Mouse (Mus musculus): ENCODE data around the gene Pcnx3. TPM values are rescaled to one million over a fixed set of nuclear protein-coding genes. Genes with fewer than 3 reads are reported as not detected.
"Not testable (repeated sequence)": the region's sequence is repeated elsewhere in the genome, so short reads cannot be mapped to it uniquely, and the experiment has no call there.

Gene Pcnx3
- total and polyA plus RNA-seq, 3 experiments, result 17.5 to 40.1 (median 18.6) TPM

DNA sequence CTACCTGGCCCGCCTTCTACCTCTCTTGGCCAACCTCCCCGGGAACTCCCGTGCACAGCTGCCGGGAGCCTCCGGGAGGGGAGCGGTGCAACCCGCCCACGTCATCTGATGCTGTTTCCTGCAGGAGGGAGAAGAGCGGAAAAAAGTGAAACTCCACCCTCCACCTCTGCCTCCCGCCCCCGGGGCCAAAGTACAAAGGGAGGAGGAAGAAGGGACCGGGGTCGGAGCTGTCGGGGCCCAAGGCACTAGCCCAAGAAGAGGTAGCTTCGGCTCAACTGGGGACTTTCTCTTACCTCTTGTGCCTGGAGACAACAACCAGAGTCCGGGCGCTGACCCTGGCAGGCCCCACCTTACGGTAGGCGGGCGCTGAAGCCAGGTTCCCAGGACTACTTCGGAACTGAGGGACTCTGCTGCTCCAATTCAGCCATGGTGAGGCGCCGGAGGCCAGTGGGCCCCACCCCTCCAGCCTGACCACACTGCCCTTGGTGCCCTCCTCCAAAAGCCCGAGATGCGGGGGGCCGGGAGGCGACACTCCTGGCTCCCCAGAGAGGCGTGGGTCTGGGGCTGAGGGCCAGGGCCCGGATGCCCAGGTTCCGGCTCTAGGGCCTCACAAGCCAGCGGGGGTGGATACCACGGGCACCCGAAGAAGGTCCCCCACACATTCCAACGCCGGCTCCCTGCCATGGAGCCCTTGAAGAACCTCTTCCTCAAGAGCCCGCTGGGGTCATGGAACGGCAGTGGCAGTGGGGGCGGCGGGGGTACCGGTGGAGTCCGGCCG, 1.0 kb upstream of the Pcnx3 start:
- Histone ChIP-seq H3K36me3 (ENCODE audit: control insufficient read depth, insufficient read depth, low read length) (no peaks in the 10 kb centered on the region), H3K27me3 (ENCODE audit: control insufficient read depth, insufficient read depth, low read length) (no peaks in the 10 kb centered on the region), H3K4me3 (peak overlapping the region; percentile 94), H3K27ac (peak overlapping the region; percentile 97), H3K79me2 (replicated peaks; ENCODE audit: control insufficient read depth, insufficient read depth, low read length) (peaks cover 7% of the 10 kb centered on the region), H3K9ac (ENCODE audit: low read depth, low read length) (peak overlapping the region; percentile 78), H3K4me1 (ENCODE audit: control insufficient read depth, insufficient read depth, low read length) (peaks cover 17% of the 10 kb centered on the region)
- peak; percentile 89 to 93 for DNase-seq
- 0 out of 2 replicates have a peak, but pooled peaks have one; percentile 16 for TF ChIP-seq EP300 (IDR thresholded peaks at IDR 0.05; ENCODE audit: insufficient read depth, low read depth, low read length)
- peak; percentile 11; the same call in 1 of the 2 replicates for TF ChIP-seq CTCF (IDR thresholded peaks at IDR 0.05)
- TF ChIP-seq POLR2A (IDR thresholded peaks at IDR 0.05; ENCODE audit: insufficient read depth, low read depth, low read length), result peak; percentile 90
- 2% methylated on average over 42 of the region's 42 CpGs for WGBS
- intact Hi-C loops (cut with DNase I), result loop anchor here (2.0 to 10.0 kb wide), 4 partner anchors 42 to 305 kb away; partner anchors contain the start of genes Kat5, Rela and Sart1

DNA sequence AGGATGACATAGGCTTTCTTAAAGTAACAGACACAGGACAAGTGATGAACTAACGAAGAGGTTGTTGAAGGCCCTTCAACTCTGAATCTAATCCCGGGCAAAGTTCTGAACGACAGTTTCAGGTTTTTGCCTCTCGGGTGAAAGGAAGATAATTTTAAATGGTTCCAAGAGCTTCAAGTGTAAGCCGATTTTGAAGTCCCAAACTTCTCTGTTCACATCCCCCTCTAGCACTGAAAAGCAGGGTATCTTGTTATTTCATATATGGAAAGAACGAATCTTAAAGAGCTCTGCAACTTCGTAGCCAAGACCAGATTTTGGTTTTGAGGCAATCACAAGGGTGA, 350 bp upstream of the Pcnx3 start:
- peaks cover 14% of the 10 kb centered on the region for H3K4me1 ChIP-seq (ENCODE audit: control insufficient read depth, insufficient read depth, low read length)
- no peak for DNase-seq
- no peaks in the 10 kb centered on the region for H3K27me3 ChIP-seq (ENCODE audit: control insufficient read depth, insufficient read depth, low read length)
- peak overlapping the region; percentile 94 for H3K4me3 ChIP-seq
- peak overlapping the region; percentile 64 for H3K9ac ChIP-seq (ENCODE audit: low read depth, low read length)
- TF ChIP-seq CTCF (IDR thresholded peaks at IDR 0.05) (no peak), EP300 (IDR thresholded peaks at IDR 0.05; ENCODE audit: insufficient read depth, low read depth, low read length) (no peak), POLR2A (IDR thresholded peaks at IDR 0.05; ENCODE audit: insufficient read depth, low read depth, low read length) (no peak)
- WGBS, result under 1% methylated on average over 7 of the region's 7 CpGs
- no peaks in the 10 kb centered on the region for H3K36me3 ChIP-seq (ENCODE audit: control insufficient read depth, insufficient read depth, low read length)
- peaks cover 7% of the 10 kb centered on the region for H3K79me2 ChIP-seq (replicated peaks; ENCODE audit: control insufficient read depth, insufficient read depth, low read length)
- intact Hi-C loops (cut with DNase I), result loop anchor here (5.0 to 10.0 kb wide), 3 partner anchors 42 to 304 kb away; partner anchors contain the start of genes Kat5 and Sart1
- peak overlapping the region; percentile 97 for H3K27ac ChIP-seq

DNA sequence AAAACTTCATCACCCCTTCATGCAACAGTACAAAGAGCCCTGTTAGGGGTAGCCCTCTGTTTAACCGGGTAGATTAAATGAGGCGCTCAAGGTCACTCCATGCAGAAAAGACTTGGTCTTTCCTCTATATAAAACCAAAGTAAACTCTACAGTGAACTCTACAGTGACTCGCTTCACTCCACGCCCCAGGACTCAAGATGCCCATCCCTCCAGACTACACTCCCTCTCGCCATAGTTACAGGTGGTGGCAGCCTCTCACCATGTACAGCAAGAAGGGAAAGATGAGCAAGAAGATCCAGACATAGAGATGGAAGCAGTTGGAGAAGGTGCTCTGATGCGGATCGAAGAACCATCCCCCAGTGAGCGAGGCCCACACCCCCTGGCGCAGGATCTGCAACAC, 970 bp downstream of the Pcnx3 start:
- 22% methylated on average over 9 of the region's 9 CpGs for WGBS

GRCm38 (mm10) chr19:5686954-5687353, 1.8 kb downstream of the Pcnx3 start:
- intact Hi-C loops (cut with DNase I), result loop anchor here (5.0 to 10.0 kb wide), 3 partner anchors 40 to 302 kb away; partner anchors contain the start of genes Kat5 and Sart1
- H3K27ac ChIP-seq; H3K9ac ChIP-seq (ENCODE audit: low read depth, low read length); H3K4me3 ChIP-seq; DNase-seq; H3K79me2 ChIP-seq (replicated peaks; ENCODE audit: control insufficient read depth, insufficient read depth, low read length); H3K4me1 ChIP-seq (ENCODE audit: control insufficient read depth, insufficient read depth, low read length); H3K36me3 ChIP-seq (ENCODE audit: control insufficient read depth, insufficient read depth, low read length); H3K27me3 ChIP-seq (ENCODE audit: control insufficient read depth, insufficient read depth, low read length): not testable (repeated sequence)
- 91% methylated on average over 12 of the region's 12 CpGs for WGBS

More for the DNA sequence above, 970 bp downstream of the Pcnx3 start:
- no peaks in the 10 kb centered on the region for H3K36me3 ChIP-seq (ENCODE audit: control insufficient read depth, insufficient read depth, low read length)
- peaks cover 4% of the 10 kb centered on the region for H3K4me1 ChIP-seq (ENCODE audit: control insufficient read depth, insufficient read depth, low read length)
- H3K79me2 ChIP-seq (replicated peaks; ENCODE audit: control insufficient read depth, insufficient read depth, low read length), result peaks cover 7% of the 10 kb centered on the region
- no peaks in the 10 kb centered on the region for H3K27me3 ChIP-seq (ENCODE audit: control insufficient read depth, insufficient read depth, low read length)
- DNase-seq, result no peak
- H3K9ac ChIP-seq (ENCODE audit: low read depth, low read length), result peak overlapping the region; percentile 71
- intact Hi-C loops (cut with DNase I), result loop anchor here (1.0 to 10.0 kb wide), 4 partner anchors 24 to 303 kb away; partner anchors contain the start of genes Kat5, Sart1 and Sipa1
- peak overlapping the region; percentile 94 for H3K4me3 ChIP-seq
- peak overlapping the region; percentile 97 for H3K27ac ChIP-seq
- TF ChIP-seq POLR2A (IDR thresholded peaks at IDR 0.05; ENCODE audit: insufficient read depth, low read depth, low read length) (no peak), EP300 (IDR thresholded peaks at IDR 0.05; ENCODE audit: insufficient read depth, low read depth, low read length) (no peak), CTCF (IDR thresholded peaks at IDR 0.05) (no peak)

GRCm38 (mm10) chr19:5686437-5686836, 2.3 kb downstream of the Pcnx3 start:
- H3K27me3 ChIP-seq (ENCODE audit: control insufficient read depth, insufficient read depth, low read length), result no peaks in the 10 kb centered on the region
- DNase-seq, result no peak
- H3K4me3 ChIP-seq, result no peak overlapping the region
- peaks cover 4% of the 10 kb centered on the region for H3K4me1 ChIP-seq (ENCODE audit: control insufficient read depth, insufficient read depth, low read length)
- 81% methylated on average over 13 of the region's 13 CpGs for WGBS
- intact Hi-C loops (cut with DNase I), result loop anchor here (5.0 to 10.0 kb wide), 3 partner anchors 39 to 302 kb away; partner anchors contain the start of genes Kat5 and Sart1
- TF ChIP-seq EP300 (IDR thresholded peaks at IDR 0.05; ENCODE audit: insufficient read depth, low read depth, low read length) (no peak), POLR2A (IDR thresholded peaks at IDR 0.05; ENCODE audit: insufficient read depth, low read depth, low read length) (no peak), CTCF (IDR thresholded peaks at IDR 0.05) (no peak)
- no peaks in the 10 kb centered on the region for H3K36me3 ChIP-seq (ENCODE audit: control insufficient read depth, insufficient read depth, low read length)
- no peak overlapping the region for H3K9ac ChIP-seq (ENCODE audit: low read depth, low read length)
- no peak overlapping the region for H3K27ac ChIP-seq
- H3K79me2 ChIP-seq (replicated peaks; ENCODE audit: control insufficient read depth, insufficient read depth, low read length), result peaks cover 6% of the 10 kb centered on the region

DNA sequence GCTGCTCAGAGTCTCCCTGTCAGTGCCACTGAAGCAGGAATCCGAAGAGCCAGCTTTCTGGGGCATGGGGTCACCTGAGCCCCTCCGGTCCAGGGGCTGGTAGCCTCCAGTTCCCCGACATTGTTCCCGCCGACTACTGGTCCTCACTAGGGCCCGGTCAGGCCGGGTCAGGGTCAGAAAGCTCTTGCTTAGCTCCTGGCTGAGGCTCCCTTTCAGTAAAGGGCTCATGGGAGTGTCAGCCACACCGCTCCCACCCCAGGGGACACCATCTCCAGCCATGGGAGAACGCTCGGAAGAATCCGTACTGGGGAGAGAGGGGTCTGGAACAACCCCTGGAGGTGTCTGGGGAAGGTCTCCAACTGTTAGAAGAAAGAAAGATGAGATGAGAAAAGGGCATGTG, 2.8 kb downstream of the Pcnx3 start:
- no peak for TF ChIP-seq CTCF (IDR thresholded peaks at IDR 0.05)
- no peak for TF ChIP-seq POLR2A (IDR thresholded peaks at IDR 0.05; ENCODE audit: insufficient read depth, low read depth, low read length)
- TF ChIP-seq EP300 (IDR thresholded peaks at IDR 0.05; ENCODE audit: insufficient read depth, low read depth, low read length), result no peak
- Histone ChIP-seq H3K4me3 (no peak overlapping the region), H3K4me1 (ENCODE audit: control insufficient read depth, insufficient read depth, low read length) (peaks cover 4% of the 10 kb centered on the region; the same call in 1 of the 2 replicates), H3K79me2 (replicated peaks; ENCODE audit: control insufficient read depth, insufficient read depth, low read length) (peaks cover 6% of the 10 kb centered on the region), H3K27ac (no peak overlapping the region), H3K27me3 (ENCODE audit: control insufficient read depth, insufficient read depth, low read length) (no peaks in the 10 kb centered on the region), H3K36me3 (ENCODE audit: control insufficient read depth, insufficient read depth, low read length) (no peaks in the 10 kb centered on the region), H3K9ac (ENCODE audit: low read depth, low read length) (no peak overlapping the region)
- intact Hi-C loops (cut with DNase I), result loop anchor here (5.0 to 10.0 kb wide), 3 partner anchors 39 to 301 kb away; partner anchors contain the start of genes Kat5 and Sart1
- 91% methylated on average over 11 of the region's 11 CpGs for WGBS
- DNase-seq, result no peak
